Mouse (Mus musculus): Measurements from ENCODE around the gene Dync1i1. TPM values are rescaled to one million over a fixed set of nuclear protein-coding genes. Genes with fewer than 3 reads are reported as not detected.

The Dync1i1 gene
- total RNA-seq, 2 experiments from 2014 or later, result 0.18 to 0.36 TPM

DNA sequence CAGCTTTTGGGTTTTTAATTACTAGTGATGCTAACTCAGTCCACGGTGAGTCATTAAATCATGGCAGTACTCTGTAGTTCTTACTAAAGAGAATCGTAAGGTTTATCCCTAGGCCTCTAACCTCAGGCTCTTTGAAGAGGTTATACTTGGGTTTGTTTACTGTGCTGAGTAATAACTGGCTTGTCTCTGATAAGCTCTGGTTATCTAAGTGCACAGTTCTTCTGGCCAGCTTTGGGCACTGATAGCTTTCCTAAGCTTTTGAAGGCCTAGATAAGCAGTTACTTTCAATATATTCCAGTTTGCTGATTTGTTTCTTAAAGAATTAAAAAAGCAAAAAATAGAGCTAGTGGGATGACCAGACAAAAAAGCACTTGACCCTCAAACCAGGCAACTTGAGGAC, 37.5 kb downstream of the Dync1i1 start:
- intact Hi-C loops (cut with DNase I), result no loop called here
- no peak for DNase-seq (ENCODE audit: low spot score)

DNA sequence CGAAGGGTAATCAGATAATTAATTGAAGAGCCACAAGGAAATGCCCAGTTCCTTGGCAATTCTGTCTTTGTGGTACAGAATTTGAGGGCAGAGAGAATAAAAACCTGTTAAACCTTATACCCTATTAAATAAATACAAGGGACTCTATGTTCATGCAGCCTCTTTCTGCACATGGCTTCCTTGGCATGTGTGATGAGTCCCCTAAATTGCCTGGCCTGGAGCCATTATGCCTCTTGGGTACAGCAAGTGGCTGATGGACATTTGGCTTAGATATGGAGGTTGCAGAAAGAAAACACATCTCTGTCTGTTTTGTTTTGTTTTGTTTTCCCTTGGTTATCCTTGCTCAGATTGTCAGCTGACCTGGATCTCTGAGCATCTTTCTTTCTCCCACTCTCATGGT, 43.1 kb downstream of the Dync1i1 start:
- DNase-seq (ENCODE audit: low spot score), result no peak
- intact Hi-C loops (cut with DNase I), result no loop called here

DNA sequence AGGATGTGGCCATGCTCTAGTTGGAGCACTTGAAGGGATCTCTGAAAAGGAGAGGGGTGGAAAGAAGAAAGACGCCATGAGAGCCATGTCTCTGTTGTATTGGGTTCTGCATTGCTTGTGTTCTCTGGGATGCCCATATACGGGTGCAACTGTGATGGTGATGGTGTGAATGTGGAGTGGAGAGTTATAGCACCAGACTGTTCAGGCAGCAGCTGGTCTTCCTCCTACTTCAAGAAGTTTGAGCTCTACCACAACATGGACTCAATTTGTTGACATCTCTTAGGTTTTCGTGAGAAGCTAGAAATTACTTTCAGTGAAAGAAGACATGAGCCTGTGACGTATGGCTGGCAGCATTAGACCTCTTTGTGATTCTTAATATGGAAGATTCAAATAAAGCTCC, 44.8 kb downstream of the Dync1i1 start:
- intact Hi-C loops (cut with DNase I), result no loop called here
- DNase-seq (ENCODE audit: low spot score), result no peak

DNA sequence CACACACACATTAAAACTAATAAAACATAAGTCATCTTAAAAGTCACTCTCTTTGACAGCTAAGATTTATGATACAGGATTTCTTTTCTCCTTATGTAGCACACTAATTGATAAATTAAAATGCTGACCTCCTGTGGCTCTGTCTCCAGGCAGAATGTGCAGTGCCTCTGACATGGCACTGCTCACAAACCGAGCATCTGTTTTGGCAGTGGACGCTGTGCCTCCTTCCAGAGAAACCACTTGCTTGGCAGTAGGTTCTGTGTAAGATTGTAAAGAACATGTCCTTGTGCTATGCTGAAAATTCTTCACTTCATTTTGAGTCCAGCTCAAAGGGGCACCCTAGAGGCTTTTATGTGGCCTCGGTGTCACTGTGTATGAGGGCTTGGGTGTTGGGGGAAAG, 50.0 kb downstream of the Dync1i1 start:
- no peak for DNase-seq (ENCODE audit: low spot score)
- intact Hi-C loops (cut with DNase I), result no loop called here

DNA sequence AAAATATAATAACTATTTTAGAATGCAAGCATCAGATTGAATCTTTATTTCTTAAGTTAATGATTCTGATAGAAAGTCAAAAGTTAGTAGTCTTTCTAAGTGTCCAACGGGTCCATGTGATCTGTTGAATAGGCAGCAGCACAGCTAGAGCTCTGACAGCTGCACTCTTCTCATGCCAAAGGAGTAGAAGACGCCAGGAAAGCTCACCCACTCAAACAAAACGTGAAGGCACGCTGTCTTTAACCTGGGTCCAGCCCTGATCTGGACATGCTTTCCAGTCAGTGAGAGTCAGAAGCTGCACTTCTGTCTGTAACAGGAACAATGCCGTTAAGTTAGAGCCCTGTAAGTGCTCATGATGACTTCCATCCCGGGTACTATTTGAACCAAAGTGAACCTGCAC, 56.3 kb downstream of the Dync1i1 start:
- no peak for DNase-seq (ENCODE audit: low spot score)
- intact Hi-C loops (cut with DNase I), result no loop called here

DNA sequence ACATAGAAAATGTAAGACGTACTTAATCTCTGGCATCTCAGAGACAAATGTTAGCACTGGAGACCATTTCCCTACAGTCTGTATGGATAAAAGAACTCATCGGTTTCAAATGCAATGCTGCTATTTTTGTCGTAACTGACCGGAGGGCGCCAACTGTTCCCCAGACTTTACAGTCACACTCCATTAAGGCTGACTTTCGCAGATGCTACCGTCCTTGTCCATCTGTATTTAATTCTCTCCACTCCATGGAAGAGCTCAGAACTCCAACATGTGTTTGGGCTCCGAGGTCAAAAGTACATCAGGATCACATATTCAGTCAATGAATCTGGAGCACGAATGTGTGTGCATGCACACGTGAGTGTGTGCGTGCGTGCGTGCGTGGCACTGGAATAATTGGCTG, 58.4 kb downstream of the Dync1i1 start:
- no peak for DNase-seq (ENCODE audit: low spot score)
- intact Hi-C loops (cut with DNase I), result no loop called here

DNA sequence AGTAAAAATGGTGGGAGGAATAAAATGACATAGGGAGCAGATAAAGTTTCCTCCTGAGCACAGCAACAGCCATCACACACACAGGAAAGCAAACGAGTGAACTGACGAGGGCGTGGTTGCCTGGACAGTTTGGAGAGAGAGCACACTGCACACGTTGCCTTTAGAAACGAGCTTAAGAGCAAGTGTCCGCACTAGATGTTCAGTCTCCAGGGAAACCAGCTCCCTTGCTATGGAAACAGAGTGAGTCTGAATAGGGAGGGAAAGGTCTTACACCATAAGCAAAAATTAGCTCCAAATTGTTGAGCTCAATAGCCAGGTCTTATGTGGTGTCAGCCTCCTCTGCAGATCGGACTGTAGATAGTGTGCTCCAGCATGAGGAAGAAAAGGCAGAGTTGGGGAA, 65.2 kb downstream of the Dync1i1 start:
- DNase-seq (ENCODE audit: low spot score), result no peak
- intact Hi-C loops (cut with DNase I), result no loop called here

DNA sequence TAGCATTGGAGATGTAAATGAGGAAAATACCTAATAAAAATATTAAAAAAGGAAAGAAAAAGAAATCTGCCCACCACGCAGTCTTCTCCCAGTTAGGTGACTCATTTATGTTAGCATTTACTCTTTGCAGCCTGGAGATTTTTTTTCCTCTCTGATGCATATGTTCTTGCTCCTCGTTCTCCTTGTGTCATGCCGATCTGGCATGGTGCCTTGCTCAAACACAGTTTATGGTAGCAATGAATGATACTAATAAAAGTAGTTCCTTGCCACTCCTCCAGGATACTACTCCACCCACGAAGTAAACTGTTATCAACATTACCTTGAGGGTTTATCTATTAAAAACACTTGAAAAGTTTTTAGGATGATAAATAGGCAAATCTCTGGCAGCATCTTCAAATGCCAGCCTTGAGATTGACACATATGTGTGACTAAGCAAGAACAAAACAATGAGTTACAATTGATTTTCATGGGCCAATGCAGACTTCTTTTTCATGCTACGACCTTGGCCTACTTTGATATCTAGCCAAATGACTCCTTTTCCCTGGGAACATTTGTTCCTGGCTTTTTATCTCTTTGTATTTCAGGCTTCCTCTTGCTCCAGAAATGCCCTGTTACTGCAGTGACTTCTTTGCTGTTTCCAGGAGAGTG, 68.8 kb downstream of the Dync1i1 start:
- DNase-seq (ENCODE audit: low spot score), result no peak
- intact Hi-C loops (cut with DNase I), result no loop called here

DNA sequence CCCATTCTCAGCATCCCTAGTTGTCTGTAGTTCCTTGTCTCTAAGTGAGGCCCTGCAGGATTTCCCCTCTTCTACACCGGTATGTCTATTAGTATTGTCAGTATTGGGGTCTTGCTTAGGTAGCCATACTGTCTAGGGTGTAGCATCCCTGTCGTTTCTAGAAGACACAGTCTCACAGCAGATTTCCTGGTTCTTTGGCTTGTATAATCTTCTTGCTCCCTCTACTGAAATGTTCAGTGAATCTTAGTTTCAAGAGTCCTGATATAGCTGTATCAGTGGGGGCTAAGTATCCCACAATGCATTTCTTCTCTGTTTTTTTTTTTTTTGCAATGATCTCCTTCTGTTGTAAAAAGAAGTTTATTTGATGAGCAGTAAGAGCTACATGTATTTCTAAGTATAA, 69.9 kb downstream of the Dync1i1 start:
- intact Hi-C loops (cut with DNase I), result no loop called here
- no peak for DNase-seq (ENCODE audit: low spot score)

DNA sequence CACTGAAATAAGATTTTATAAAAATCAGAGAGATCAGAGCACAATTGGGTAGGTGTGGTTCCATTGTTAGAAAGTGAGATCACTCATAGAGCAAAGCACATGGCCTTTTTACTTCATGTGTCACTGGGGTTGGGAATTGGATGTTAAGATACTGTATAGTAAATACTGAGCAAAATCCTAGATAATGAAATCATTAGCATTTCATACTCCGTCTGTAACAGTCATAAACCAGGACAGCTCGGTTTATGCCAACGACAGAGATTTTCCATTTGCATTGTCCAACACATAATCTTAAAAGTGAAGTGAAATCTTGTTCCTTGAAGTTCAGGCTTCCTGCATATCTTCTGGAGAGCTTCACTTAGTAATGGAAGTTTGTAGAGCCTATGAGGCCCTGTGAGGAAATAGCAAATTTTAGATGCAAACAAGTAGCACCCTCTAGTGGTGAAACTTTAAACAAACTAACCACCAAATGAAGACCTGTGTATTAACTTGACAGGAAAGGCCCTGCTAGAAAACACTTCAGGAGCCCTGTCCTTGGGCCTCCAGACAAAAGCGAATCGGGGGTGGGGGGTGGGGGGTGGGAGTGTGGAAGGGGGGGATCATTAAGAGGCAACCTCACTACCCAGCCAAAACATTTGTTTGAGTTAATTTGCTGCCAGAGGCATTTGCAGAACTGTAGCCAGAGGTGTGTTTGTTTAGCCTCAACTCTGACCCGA, 76.8 kb downstream of the Dync1i1 start:
- DNase-seq (ENCODE audit: low spot score), result no peak
- intact Hi-C loops (cut with DNase I), result loop anchor here (1.0 to 10.0 kb wide), 2 partner anchors 157 to 387 kb away; no protein-coding TSS in a partner anchor

DNA sequence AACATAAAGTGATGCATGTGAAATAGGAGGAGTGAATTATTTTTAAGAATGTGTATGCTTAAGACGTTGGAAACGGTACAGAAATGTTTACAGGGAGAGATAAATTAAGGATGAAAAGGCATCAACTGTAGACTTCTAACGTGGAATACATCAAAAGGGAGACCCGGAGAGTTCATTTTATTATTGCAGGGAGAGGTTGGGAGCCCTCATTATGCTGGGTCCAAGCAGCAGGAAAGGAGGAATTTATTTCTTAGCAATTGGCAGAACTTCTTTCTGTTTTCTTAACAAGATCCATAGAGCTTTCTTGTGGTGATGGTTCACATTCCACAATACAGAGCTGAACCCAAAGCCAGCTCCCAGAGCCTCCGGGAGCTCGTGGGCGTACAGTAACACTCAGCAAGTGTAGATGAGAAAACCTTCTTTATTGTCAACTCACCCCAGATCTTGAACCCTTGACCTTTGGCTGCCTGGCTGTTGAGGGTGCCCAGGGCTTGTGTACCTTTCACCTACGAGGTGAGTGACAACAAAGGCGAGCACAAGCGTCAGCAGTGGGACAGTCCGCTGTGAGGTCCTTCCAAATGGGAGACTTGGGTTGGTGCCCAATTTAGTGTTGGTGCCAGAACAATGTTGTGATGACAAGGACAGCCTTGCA, 77.5 kb downstream of the Dync1i1 start:
- intact Hi-C loops (cut with DNase I), result loop anchor here (1.0 to 10.0 kb wide), 2 partner anchors 158 to 388 kb away; no protein-coding TSS in a partner anchor
- no peak for DNase-seq (ENCODE audit: low spot score)

DNA sequence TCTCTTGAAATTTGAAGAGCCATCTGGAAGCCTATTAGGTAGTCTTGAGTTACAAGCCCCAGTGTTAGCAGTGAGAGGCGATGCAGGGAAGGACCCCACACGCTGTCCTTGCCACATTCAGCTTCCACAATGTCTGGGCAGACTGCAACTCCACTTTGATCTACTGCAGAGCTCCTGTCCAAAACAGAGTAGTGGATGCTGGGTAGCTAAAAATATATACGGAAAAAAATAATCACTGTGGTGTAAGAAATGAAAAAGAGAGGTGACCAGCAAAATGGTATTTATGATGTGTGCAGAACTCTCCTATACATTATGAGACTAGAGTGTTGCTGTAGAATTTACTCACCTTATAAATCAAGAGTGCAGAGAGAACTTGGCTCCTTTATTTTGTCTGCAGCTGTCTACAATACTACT, 82.6 kb downstream of the Dync1i1 start:
- DNase-seq (ENCODE audit: low spot score), result no peak
- intact Hi-C loops (cut with DNase I), result loop anchor here (10.0 kb wide), 1 partner anchor 393 kb away; no protein-coding TSS in a partner anchor

DNA sequence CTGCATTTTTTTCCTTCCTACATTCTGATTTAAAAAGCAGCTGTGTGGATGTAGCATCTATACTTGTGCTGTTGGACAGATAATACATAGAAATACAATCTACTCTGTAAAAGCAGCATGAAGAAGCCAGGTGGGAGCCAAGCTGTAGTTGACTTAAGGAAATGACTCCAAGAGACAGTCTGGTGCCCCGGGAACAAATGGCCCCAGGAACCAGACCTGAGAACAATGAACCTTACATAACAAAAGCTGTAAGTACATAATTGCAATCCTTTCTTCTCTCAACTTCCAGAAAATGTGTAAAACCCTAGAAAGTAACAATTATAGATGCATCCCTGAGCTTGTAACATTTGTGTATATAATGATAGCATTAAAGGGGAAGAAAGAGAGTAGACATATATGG, 86.6 kb downstream of the Dync1i1 start:
- intact Hi-C loops (cut with DNase I), result no loop called here
- DNase-seq (ENCODE audit: low spot score), result no peak

DNA sequence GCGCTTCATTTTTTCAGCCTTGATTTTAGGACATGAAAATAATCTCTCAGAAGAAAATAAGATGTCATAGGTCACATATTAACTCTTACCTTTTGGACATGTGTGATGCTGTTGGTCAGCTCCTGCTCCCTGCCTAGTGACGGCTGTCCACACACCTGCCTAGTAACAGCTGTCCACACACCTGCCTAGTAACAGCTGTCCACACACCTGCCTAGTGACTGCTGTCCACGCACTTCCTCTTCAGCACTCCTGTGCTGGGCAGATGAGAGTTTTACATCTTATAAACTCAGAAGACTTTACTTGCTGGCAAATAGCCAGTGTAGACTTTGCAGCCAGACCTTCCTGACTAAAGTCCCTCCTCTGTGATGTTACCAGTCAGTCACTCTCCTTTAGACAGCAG, 94.2 kb downstream of the Dync1i1 start:
- DNase-seq (ENCODE audit: low spot score), result no peak
- intact Hi-C loops (cut with DNase I), result no loop called here

DNA sequence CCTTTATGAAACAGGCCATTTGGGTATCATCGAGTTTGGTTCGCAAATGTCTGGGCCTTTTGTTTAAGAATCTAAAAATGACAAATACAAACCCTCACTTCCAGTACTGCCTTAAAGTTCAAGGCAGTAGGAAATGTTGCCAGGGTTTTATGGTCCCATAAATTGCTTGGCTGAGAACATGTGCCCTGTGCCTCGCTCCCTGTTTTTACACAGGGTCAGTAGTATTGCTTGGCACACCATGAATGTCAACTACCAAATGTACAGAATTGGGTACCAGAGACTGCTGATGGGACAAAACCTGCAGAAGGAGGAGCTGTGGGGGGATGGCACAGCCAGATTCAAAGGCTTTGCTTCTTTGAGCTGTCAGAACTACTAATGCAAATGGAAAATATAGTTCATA, 100.0 kb downstream of the Dync1i1 start:
- intact Hi-C loops (cut with DNase I), result no loop called here
- no peak for DNase-seq (ENCODE audit: low spot score)

DNA sequence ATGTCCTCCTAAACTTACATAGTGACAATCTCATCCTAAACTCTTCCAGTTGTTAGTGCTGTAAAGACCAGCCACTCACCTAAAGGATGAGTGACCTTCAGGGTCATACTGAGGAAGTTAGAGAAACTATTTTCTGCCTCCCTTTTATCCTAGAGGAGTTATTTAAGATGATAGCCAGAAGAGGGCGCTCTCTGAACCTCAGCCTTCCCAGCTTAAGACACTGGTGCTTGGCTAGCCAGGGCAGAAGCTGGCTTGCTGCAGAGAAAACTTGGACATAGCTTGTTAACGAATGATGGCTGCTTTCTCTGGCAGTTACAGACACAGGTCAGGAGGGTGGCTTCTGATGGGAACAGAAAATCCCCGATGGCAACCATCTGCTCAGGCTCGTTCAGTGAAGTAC, 101.6 kb downstream of the Dync1i1 start:
- DNase-seq (ENCODE audit: low spot score), result no peak
- intact Hi-C loops (cut with DNase I), result no loop called here

DNA sequence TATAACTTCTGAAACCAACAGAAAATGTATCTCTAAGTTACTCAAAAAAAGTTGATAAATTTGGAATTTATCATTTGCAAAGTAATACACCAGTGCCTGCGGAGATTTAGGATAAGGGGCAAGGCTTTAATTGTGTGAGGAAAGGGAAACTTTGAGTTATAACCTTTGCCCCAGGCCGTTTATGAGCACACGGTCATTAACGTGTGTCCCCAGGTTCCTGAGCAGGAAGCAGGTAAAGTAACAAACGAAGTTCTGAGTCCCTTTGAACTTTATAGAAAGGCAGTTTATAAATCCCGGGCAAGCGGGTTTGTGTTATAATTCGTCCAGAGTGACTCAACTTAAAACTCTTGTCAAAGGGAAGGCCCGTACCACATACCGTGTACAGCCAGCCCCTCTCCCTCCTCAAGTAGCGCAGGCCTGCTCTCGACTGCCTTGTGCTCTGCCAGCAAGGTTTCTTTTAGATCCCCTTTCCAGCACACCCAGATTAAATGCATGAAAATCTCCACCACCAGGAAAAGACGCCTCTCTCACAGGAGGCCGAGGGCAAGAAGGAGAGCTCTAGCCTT, 103.1 kb downstream of the Dync1i1 start:
- DNase-seq (ENCODE audit: low spot score), result no peak
- intact Hi-C loops (cut with DNase I), result no loop called here

DNA sequence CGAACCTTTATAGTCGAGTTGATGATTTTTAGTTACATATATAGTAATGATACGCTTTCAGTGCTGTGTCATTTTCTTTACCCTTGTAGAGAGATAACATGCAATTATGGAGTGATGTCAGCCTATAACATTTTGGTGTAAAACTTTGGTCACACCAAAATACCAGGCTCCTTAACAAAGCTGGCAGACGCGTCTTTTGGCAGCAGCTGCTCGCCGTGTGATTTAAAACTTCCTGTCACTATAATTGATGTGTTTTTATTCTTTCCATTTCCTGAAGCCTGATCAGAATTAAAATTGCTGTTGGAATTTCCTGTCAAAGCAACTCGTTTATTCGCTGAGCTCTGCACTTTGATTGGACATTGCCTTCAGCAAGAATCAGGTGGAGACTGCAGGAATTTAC, 103.7 kb downstream of the Dync1i1 start:
- DNase-seq (ENCODE audit: low spot score), result no peak
- intact Hi-C loops (cut with DNase I), result no loop called here

DNA sequence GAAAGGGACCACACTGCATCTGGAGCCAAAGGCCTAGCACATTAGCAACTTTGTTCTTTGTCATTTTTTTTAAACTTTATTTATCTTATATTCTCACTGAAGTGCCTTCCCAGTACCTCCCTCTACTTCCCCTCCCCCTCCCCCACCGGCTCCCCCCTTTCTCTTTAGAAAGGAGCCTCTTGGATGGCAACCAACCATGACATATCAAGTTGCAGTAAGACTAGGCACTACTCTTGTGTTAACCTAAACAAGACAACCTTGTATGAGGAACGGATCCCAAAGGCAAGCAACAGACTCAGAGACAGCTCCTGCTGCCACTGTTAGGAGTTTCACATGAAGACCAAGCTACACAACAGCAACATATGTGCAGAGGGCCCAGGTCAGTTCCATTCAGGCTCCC, 105.3 kb downstream of the Dync1i1 start:
- intact Hi-C loops (cut with DNase I), result no loop called here
- no peak for DNase-seq (ENCODE audit: low spot score)

DNA sequence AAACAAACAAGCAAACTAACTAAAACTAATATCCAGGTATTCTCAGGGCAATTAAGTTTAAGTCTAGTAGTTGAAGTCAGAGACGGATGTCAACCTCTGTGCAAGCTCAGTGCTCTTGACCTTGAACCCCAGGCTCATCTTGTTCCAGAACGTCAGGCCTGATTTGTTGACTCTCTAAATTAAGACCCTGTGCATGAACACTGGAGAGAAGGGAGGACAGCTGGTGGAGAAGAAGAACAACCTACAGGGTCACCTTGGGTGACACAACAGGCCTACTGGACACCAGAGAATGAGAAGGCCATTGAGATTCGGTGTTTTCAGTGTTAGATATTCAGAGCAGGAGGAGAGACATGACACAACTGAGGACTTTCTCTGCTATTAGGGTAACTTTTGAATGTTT, 105.8 kb downstream of the Dync1i1 start:
- intact Hi-C loops (cut with DNase I), result no loop called here
- DNase-seq (ENCODE audit: low spot score), result no peak

DNA sequence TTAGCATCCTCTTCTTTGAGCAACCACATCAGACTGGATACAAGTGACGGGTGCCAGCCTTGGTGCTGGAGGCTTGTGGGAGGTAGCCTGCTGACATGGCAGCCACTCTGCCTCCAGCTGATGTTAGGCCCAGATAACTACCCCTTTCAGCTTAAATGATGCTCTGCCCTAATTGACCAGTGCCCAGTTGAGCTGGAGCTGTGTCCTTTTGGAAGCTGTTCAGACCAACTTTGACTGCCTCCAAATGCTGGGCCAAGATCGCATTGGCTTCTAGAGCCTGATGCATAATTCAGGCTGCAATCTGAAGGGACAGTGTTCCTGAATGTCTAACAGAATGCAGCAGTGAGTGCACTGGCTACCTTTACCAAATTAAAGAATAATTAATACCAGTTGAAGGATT, 107.4 kb downstream of the Dync1i1 start:
- no peak for DNase-seq (ENCODE audit: low spot score)
- intact Hi-C loops (cut with DNase I), result no loop called here

Measured in heart, postnatal 25 days (tissue).